Mouse (Mus musculus) kidney, adult 18-20 months (tissue): ENCODE measurements around the gene Serpinc1.
"Not testable (repeated sequence)": the region's sequence is repeated elsewhere in the genome, so short reads cannot be mapped to it uniquely, and the experiment has no call there.

ENCODE experiments used
- DNase-seq: peaks from one replicate; pipeline ENCODE4 v3.0.0; 2021

Gene Serpinc1

DNA sequence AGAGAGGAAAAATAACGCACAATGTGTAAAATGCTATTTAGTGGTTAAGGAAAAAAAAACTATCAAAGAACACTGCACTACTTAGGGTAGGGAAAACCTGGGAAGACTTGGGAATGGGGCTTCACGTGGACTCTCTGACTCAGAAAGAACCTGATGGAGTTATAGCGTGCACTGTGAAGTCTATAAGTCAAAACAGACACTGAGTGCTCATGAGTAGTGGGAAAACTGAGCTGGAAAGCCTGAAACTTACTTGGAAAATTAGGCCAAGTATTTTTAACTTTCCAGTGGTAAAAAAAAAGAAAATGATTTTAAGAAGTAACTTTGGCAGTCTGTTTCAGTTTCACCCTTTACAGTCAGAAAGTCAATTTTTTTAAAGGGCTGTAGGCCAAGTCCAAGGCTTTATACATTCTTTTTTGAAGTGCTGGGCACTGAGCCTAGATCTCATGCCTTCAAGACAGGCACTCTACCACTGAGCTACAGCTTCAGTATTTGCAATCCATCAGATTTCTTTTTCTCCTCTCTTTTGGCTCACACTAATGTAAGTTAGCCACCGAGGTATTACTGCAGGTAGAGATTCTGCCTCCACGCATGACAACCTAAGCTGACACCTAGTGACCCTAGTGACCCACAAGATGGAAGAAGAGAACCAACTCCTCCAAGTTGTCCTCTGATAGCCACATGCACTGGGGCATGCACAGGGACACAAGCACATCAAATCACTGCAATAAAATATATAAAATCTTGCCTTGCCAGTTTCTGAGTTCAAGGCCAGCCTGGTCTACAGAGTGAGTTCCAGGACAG is 47.2 kb downstream of the Serpinc1 start:
- no peak for DNase-seq

DNA sequence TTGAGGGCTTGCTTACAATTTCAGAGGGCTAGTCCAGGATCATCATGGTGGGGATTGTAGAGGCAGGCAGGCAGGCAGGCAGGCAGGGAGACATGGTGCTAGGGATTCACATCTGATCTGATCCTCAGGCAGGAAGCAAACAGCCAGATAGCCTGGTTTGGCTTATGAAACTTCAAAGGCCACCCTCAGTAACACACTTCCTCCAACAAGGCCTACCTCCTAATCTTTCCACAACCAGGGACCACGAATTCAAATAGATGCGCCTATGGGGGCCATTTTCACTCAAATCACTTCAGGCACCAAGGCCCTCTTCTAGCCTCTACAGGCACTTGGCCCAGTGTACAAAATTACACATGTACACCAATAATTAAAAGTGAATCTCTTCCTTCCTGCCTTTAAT is 48.8 kb downstream of the Serpinc1 start:
- no peak for DNase-seq

DNA sequence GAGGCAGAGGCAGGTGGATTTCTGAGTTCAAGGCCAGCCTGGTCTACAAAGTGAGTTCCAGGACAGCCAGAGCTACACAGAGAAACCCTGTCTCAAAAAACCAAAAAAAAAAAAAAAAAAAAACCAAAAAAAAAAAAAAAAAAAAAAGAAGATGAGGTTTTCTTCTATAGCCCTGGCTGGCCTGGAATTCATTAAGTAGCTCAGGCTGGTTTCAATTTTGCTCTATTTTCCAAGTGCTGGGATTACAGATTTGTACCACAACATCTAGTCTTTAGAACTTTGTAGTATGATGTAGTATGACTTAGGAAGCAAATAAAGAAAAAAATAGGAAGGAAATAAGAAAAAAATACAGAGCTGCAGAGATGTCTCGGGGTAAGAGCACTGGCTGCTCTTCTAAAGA is 50.0 kb downstream of the Serpinc1 start:
- not testable (repeated sequence) for DNase-seq

DNA sequence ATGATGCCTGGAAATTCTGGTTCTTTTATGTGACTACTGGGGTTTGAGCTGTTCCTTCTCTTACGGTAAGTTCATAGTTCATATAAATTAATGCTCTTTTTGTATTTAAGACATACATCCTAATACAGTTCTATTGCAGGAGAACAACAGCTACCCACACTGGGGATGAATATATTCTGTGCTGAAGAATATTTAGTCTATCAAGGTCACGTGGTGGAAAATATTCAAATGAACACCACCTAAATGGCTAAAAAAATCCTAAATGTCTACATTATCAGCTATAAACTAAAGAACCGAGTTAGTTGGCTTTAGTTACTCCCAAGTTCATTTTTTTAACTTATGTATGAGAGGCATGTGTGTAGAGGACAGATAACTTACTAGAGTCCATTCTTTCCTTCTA is 51.7 kb downstream of the Serpinc1 start:
- DNase-seq = no peak

DNA sequence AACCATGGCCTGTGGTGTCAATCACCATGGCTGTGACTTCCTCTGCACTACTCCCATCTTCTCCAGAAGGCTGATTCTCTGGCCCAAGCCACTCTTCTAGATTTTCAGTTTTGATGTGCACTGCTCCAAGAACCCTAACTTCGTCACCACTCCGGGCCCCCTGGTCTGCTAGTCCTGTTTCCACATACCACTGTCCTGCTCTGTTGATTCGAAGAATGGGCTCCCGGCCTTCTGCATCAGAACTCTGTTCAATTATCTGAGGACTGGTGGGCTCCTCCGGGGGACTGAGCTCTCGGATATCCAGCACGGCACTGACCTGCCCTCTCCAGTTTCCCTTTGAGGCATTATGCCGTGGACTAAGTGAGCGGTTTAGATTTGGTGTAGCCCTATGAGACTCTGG is 53.5 kb downstream of the Serpinc1 start:
- DNase-seq = no peak

DNA sequence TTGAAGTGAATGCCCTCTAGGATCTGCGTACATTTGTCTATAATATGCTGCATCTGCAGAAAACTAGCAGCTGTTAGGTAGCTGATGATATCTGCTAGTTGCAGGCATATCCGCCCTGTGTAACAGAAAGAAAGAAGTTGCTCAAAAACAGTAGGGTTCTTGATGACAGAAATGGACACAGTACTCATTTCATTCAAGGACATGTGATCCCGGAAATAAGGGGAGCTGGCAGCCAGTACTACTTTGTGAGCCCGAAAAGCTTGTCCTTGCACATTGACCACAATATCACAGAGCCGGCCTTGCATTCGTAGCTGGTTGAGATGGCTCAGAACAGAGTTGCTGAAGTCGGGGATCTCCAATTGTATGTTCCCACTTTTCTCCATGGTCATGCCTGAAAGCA is 54.0 kb downstream of the Serpinc1 start:
- DNase-seq = no peak

DNA sequence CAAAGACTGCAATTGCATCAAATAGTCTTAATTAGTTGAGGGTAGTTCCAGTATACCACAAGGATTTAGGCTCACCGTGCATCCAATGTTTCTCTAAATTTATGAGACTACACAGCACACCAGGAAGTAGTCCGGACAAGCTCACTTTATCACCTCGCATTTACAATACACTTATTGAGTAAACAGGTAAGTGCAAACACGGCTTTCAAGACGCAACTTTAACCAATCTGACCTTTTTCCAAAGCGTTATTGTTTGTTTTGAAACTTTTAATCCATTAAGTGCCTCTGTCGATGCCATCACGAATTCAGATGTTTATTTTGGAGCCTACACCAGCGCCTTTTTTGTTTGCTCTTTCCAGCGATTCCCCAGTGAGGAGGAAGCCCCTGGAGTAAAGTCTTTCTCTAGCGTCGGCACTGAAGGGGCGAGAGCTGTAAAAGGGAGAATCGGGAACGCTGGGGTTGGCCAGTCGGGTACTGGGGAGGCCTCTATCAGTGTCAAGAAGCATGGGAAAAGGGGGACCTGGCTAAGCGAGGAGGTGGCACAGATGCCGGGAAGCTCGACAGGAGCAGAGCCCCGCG is 55.6 kb downstream of the Serpinc1 start:
- DNase-seq = no peak

DNA sequence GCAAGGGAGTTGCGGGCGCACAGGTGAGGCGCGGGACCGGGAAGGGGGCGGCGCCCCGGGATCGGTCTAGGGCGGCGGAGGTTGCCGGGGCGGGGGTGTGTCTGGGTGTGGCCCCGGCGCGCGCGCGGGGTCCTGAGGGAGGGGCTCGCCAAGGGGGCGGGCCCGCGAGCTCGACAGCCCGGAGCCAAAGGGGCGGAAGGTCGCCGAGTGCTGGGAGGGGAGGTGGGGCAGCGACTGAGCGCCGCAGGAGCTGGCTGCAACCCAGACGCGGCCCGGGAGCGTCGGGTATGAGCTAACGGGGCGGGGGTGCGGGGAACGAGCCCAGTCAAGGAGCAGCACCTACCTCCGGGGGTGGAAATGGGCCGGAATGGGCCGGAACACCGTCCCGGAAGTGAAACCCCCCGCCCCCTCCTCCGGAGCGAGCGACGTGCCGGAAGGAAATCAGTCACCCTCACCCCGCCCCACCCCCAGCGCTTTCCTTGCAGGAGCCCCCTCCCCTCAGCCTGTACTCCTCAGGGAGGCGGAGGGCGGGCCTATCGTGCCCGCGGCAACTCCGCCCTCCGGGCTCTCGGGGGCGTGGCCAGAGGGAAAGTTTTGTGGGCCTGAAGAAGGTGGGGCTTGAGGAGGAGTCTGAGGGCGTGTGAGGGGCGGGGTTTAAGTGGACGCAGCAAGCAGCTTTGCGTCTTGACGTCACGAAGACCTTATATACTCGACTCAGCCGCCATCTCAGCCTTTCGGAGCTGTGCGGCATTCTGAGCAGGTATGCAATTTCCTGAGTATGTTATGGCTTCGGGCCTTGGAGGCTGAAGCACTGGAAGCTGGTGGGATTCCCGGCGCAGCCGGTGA is 56.3 kb downstream of the Serpinc1 start, which contains the start of gene Zbtb37:
TSS of gene Zbtb37 (minus strand) at position 415 of the 846 bp plus-strand sequence.
- peak; percentile 99 for DNase-seq

DNA sequence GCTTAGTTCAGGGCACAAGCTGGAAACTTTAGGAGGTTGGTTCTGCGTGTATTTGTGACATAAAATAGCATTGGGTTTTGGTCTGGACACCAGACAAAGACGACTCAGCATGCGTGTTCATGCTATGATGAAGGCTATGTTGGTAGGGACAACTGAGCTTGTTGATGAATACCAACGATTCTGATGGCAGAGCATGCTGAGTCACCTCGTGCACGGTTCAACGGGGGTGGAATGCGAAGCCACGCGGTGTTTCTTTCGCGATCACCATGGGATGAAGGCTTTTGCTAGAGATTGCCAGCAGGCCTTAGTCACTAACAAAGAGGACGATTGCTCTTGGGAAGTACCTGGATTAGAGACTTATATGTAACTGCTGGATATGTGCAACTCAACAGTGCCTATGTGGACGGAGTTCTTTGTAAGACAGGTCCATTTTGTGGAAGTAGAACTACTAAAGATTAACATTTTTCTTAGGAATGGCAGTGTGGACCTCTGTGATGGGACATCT is 56.9 kb downstream of the Serpinc1 start:
- no peak for DNase-seq

DNA sequence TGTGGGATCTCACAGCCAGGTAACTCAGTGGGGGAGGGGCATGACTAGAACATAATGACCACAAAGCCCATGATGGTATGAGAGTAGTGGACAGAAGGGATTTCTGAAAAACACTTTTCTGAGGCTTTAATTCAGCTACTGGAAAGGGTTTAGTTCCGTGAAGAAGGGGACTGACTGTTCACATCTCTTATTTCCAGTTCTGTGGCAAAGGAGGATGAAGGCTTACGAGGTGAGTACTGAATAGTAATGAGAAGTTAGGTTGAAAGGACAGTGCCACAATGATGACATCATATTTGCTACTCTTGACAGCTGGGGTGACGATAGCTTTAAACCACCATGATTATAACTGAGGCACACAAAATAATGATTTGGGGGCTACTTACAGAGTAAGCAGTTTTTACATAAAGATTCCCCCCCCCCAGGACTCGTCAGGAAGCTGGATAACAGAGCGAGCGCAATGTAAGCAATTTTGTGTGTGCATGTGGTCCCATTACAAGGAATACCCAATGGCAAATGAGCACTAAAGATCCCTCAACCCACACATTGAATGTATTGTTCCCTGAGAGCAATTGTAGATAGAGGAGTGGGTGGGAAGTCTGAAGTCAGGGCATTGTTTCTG is 57.5 kb downstream of the Serpinc1 start:
- no peak for DNase-seq

DNA sequence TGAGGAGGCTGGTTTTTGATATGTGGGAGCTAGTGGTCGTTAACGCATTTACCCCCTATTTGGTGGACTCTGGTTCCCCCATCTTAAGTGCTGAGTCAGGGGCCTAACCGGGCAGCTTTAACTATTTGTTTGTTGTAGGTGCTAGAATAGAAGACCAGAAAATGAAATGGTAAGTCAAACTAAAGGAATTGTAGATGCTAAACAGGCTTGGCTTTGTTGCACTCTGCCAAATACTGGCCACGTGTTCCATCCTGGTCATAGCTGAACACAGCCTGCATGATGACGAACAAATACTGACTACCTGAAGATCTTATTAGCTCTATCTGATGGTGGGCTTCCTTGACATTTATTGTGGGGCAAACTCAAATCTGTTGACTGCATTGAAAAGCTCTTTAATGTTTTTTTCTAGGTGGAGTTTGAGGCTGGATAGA is 58.0 kb downstream of the Serpinc1 start:
- no peak for DNase-seq

DNA sequence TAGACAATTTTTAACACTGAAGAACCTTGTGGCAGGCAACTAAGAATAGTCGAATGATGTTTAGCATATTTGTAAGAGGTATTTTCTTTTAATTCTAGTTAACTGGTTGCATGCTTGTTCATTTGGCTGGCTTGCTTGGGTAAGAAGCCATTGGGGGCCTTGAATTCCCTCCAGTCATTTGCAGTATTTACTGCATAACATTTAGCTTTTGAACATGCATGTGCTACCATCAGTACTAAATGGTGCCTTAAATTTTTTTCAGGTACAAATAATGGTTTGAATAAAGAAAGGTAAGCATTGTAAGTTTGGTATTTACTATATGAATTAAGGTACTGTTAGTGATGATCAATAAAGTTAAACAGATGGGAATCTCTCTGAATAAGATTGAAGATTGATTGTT is 58.6 kb downstream of the Serpinc1 start:
- no peak for DNase-seq

DNA sequence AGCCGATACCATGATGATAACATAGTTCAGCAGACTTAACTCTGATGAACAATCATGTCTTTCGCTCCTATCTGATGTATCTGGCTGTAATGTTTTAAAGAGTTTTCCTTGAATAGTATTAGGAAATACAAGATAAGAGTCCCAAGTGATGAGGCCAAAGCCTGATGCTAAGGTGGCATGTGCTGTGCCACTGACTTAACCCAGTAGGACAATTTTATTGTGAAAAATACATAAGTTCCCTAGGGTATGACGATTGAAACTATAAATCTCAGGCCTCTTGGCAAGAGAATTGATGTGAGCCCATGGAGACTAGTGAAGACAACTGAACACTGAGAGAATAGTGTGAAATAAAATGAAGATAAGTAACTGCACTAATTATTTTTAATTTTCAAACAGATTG is 59.2 kb downstream of the Serpinc1 start:
- DNase-seq = no peak

DNA sequence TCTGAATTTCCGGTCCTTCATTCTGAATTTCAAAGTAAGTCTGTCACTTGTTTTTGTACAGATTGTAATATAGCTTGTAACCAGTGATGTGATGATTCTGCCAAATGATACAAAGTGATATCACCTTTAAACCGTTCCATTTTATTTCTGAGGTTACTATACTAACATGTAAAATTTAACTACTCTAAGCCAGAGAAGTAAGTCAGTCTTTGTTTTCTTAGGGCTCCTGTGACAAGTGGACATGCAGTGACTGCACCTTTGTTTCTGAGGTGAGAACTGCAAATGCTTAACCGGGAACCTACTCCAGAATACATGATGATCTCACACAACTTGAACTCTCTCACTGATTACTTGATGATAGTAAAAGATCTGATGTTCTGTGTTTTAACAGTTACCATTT is 59.6 kb downstream of the Serpinc1 start:
- DNase-seq = no peak

DNA sequence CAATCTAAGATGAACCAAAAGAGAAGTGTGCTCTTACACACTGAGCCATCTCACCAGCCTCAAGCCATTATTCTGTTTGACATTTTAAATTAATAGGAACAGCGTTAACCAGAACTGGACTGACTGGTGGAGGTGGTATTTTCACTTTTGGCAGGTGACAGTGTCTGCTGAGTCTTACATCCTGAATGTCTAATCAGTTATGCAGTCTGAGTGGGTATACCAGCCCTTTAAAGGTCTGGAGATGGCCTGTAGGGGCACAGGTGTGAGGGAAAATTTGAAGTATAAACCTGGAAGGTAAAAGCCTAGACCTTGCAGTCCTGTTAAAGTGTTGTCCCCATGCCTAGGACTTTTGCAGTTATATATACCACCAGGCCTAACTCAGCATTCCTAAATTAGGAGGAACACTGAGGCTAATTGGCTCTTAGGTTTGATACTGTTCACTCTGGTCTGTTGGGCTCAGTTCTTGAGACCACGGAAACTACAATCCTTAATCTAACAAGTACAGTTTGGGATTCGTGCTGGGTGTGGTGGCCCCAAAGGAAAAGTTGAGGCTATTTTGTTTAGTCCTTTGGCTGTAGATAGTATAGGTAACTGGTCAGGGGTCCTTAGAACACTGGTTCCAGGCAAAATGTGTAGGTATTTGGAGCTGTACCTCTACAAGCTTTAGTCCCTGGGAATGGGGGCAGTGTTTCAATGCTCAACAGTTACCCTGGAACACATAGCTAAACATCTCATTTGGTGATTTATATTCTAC is 60.8 kb downstream of the Serpinc1 start:
- no peak for DNase-seq

DNA sequence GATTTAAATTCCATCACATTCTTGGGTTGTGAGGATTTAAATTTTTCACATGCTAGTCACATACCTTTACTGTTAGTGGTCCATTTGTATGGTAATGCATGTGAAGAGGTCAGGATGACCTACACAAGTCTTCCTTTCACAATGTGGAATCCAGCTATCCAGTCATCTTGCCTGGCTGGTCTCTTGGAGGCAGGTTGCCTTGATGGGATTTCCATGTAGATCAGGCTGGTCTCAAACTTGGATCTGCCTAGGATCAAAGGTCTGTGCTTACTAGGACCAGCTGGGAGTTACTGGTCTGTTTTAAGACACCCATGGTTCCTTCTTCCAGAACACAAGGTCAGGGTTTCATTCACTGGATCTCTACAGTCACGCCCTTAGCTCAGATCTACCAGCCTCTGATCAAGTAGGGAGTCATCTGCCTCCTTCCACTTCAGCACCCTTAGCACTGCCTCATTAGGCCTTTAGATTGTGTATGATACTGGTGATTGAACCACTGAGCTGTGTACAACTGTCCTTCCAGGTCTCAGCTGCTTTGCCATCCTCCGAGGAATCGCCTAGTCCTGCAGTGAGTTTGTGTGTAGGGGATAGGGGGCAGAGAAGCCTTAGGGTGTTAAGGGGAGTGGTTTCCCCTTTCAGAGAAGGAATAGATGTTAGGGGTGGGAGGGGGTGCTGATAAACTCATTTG is 61.5 kb downstream of the Serpinc1 start:
- no peak for DNase-seq

DNA sequence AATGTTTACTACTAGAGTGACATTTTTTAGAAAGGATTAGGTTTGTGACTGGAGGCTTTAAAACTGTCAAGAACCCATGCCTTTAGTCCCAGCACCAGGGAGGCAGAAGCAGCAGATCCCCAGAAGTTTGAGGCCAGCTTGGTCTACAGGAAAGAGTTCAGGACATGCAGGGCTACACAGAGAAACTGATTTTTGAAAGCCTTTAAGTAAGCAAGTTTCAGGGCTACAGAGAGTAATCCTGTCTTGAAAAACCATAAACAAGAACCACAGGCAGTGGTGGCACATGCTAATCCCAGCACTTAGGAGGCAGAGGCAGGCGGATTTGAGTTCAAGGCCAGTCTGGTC is 62.0 kb downstream of the Serpinc1 start:
- DNase-seq = no peak

DNA sequence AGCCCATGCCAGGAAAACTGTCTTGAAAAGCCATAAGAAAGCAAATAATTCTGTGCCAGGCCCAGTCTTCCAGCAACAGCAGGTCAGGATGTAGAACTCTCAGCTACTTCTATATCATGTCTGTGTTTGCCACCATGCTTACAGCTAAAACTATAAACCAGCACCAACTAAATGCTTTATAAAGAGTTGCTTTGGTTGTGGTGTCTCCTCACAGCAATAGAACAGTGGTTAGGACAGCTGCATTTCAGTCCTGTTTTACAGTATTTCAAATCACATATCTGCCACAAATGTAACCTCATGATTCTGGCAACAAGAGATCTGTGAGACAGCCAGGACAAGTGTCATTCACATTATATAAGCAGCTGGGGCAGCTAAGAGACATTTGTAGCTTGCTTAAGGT is 62.5 kb downstream of the Serpinc1 start:
- no peak for DNase-seq

DNA sequence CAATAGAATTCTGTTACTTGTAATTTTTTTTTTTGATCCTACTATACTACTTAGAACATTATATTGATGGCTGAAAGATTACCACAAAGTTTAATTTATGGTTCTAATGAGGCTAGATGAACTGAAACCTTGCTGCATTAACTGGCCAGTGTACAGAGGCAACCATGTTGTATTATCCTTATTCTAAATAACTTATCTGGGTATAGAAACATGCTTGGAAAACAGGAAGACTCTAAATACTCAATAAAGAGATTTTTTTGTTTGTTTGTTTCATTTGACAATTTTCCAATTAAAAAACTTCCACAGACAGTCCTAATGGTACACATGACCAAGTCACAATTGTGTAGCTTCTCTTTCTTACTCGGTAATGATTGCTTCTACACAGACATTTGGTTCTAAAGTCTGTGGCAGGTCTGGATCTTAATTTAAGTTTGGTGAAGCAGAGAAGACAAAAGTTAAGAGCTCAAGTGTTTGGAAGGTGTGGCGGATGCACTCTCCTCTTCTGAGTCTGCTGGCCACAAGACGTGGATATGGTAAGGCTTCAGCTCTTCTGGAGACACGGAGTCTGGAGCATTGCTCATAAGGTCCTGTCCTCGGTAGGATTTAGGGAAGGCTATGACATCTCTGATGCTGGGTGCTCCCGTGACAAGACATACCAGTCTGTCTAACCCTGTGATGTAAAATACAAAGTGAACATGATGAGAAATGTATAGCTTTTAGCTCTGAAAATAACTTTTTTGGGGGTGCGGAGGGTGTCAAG is 63.1 kb downstream of the Serpinc1 start:
- no peak for DNase-seq

DNA sequence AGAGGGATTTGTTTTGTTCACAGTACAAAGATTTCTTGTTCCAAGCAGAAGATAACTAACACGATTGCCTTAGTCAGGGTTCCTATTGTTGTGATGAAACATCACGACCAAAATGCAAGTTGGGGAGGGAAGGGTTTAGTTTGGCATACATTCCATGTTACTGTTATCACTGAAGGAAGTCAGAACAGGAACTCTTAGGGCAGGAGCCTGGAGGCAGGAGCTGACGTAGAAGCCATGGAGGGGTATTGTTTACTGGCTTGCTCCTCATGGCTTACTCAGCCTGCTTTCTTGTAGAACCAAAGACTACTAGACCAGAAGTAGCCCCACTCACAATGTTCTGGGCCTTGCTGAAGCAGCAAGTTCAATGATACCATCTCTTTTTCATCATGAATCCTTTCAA is 68.6 kb downstream of the Serpinc1 start:
- DNase-seq = no peak
